Mouse (Mus musculus): ENCODE data around the gene Hoxc9.

Gene Hoxc9

GRCm38 (mm10) chr15:102998608-102999182 is 22.5 kb downstream of the Hoxc9 start:
- in situ Hi-C loops (cut with MseI, MboI) = no loop called here

- in situ Hi-C loops (cut with MseI, MboI) = no loop called here
These were observed 23.1 kb downstream of the Hoxc9 start for GRCm38 (mm10) chr15:102999183-102999831.

- in situ Hi-C loops (cut with MseI, MboI) = no loop called here
These were observed 23.7 kb downstream of the Hoxc9 start for GRCm38 (mm10) chr15:102999955-103000354.

- in situ Hi-C loops (cut with MseI, MboI) = no loop called here
These were observed 24.3 kb downstream of the Hoxc9 start for GRCm38 (mm10) chr15:103000501-103000901.

GRCm38 (mm10) chr15:103001370-103001769 is 25.1 kb downstream of the Hoxc9 start:
- in situ Hi-C loops (cut with MseI, MboI) = no loop called here

- in situ Hi-C loops (cut with MseI, MboI) = no loop called here
These were observed 25.9 kb downstream of the Hoxc9 start for GRCm38 (mm10) chr15:103002156-103002555.

- in situ Hi-C loops (cut with MseI, MboI) = no loop called here
These were observed 26.7 kb downstream of the Hoxc9 start for GRCm38 (mm10) chr15:103002821-103003448.

GRCm38 (mm10) chr15:103005308-103005707 is 29.1 kb downstream of the Hoxc9 start:
- in situ Hi-C loops (cut with MseI, MboI) = no loop called here

- in situ Hi-C loops (cut with MseI, MboI) = no loop called here
These were observed 29.6 kb downstream of the Hoxc9 start for GRCm38 (mm10) chr15:103005797-103006196.

- in situ Hi-C loops (cut with MseI, MboI) = no loop called here
These were observed 30.1 kb downstream of the Hoxc9 start for GRCm38 (mm10) chr15:103006326-103006725.

GRCm38 (mm10) chr15:103009265-103010111 is 33.2 kb downstream of the Hoxc9 start:
- in situ Hi-C loops (cut with MseI, MboI) = loop anchor here (5.0 to 10.0 kb wide), 2 partner anchors 125 to 163 kb away; no protein-coding TSS in a partner anchor

- in situ Hi-C loops (cut with MseI, MboI) = loop anchor here (5.0 to 10.0 kb wide), 2 partner anchors 125 to 162 kb away; no protein-coding TSS in a partner anchor
These were observed 34.0 kb downstream of the Hoxc9 start for GRCm38 (mm10) chr15:103010112-103010846.

GRCm38 (mm10) chr15:103010847-103011555 is 34.8 kb downstream of the Hoxc9 start:
- in situ Hi-C loops (cut with MseI, MboI) = loop anchor here (5.0 to 10.0 kb wide), 2 partner anchors 124 to 161 kb away; no protein-coding TSS in a partner anchor

GRCm38 (mm10) chr15:103011928-103012486 is 35.8 kb downstream of the Hoxc9 start:
- in situ Hi-C loops (cut with MseI, MboI) = loop anchor here (5.0 to 10.0 kb wide), 2 partner anchors 123 to 160 kb away; no protein-coding TSS in a partner anchor

- in situ Hi-C loops (cut with MseI, MboI) = loop anchor here (5.0 to 10.0 kb wide), 2 partner anchors 121 to 159 kb away; no protein-coding TSS in a partner anchor
These were observed 37.2 kb downstream of the Hoxc9 start for GRCm38 (mm10) chr15:103013238-103013984.

GRCm38 (mm10) chr15:103014166-103015008 is 38.1 kb downstream of the Hoxc9 start:
- in situ Hi-C loops (cut with MseI, MboI) = loop anchor here (5.0 to 10.0 kb wide), 2 partner anchors 120 to 158 kb away; no protein-coding TSS in a partner anchor

- in situ Hi-C loops (cut with MseI, MboI) = loop anchor here in 1 of 2 experiments (10.0 kb wide), 1 partner anchor 120 kb away; no protein-coding TSS in a partner anchor
These were observed 38.8 kb downstream of the Hoxc9 start for GRCm38 (mm10) chr15:103015009-103015399.

Data from mouse trophoblast stem cell (cell line).